Mouse (Mus musculus) MEL (cell line): Measurements from ENCODE around the gene Celsr1. TPM values are rescaled to one million over a fixed set of nuclear protein-coding genes. Genes with fewer than 3 reads are reported as not detected.

Experiments
- DNase-seq: peaks from one replicate; pipeline ENCODE4 v3.0.0; 2011; ENCODE audit warnings: low read depth, low spot score
- H3K27ac ChIP-seq: 2 replicates; pipeline ENCODE4 v1.5.1; 2012; ENCODE audit warnings: low read depth, mild to moderate bottlenecking, control low read depth, low read length, moderate library complexity; ENCODE audit not compliant: control insufficient read depth
- H3K27me3 ChIP-seq, 2 experiments: fragments of 150-350 bp in 1 of 2; sonication (generic) in 1 of 2; 2 replicates each; pipeline ENCODE4 v1.6.1; 2012; ENCODE audit warnings: low read length in 2 of 2, mild to moderate bottlenecking in 2 of 2, improper control_type of control experiment in 1 of 2, moderate library complexity in 1 of 2; ENCODE audit not compliant: insufficient read depth in 2 of 2, control insufficient read depth in 1 of 2
- H3K36me3 ChIP-seq, 2 experiments: 2 replicates each; pipeline ENCODE4 v1.6.1; 2012 to 2014; ENCODE audit warnings: low read length in 2 of 2, improper control_type of control experiment in 1 of 2, inconsistent platforms in 1 of 2, mild to moderate bottlenecking in 1 of 2; ENCODE audit not compliant: insufficient read depth in 2 of 2, control insufficient read depth in 1 of 2
- H3K4me1 ChIP-seq, 2 experiments: fragments of 150-350 bp in 1 of 2; sonication (generic) in 1 of 2; 2 replicates each; pipeline ENCODE4 v1.6.1; 2012; ENCODE audit warnings: low read length in 2 of 2, improper control_type of control experiment in 1 of 2, mild to moderate bottlenecking in 1 of 2; ENCODE audit not compliant: insufficient read depth in 2 of 2, control insufficient read depth in 1 of 2
- H3K4me3 ChIP-seq, 2 experiments: fragments of 150-350 bp in 1 of 2; sonication (generic) in 1 of 2; 2 replicates each; pipeline ENCODE4 v1.5.1; 2012; ENCODE audit warnings: low read depth in 2 of 2, low read length in 2 of 2, mild to moderate bottlenecking in 2 of 2, moderate library complexity in 2 of 2, control low read depth in 1 of 2, improper control_type of control experiment in 1 of 2; ENCODE audit not compliant: control insufficient read depth in 1 of 2, insufficient read depth in 1 of 2
- H3K79me2 ChIP-seq: 2 replicates; pipeline ENCODE4 v1.6.1; 2012; ENCODE audit warnings: mild to moderate bottlenecking, low read length, moderate library complexity; ENCODE audit not compliant: control insufficient read depth, poor library complexity, insufficient read depth
- H3K9ac ChIP-seq: 2 replicates; pipeline ENCODE4 v1.6.1; 2012; ENCODE audit warnings: low read depth, mild to moderate bottlenecking, control low read depth, low read length, moderate library complexity; ENCODE audit not compliant: control insufficient read depth, poor library complexity, severe bottlenecking
- H3K9me3 ChIP-seq: fragments of 150-350 bp; sonication (generic); replicated peaks from 2 replicates; pipeline ENCODE4 v1.6.1; 2012; ENCODE audit warnings: mild to moderate bottlenecking, low read length, improper control_type of control experiment, moderate library complexity; ENCODE audit not compliant: insufficient read depth
- BHLHE40 ChIP-seq: IDR thresholded peaks from 2 replicates; pipeline ENCODE4 v1.6.1; 2012; ENCODE audit warnings: low read depth, mild to moderate bottlenecking, inconsistent platforms, low read length, improper control_type of control experiment, borderline replicate concordance
- CHD1 ChIP-seq: IDR thresholded peaks from 2 replicates; pipeline ENCODE4 v1.6.1; 2012; ENCODE audit warnings: low read depth, mild to moderate bottlenecking, inconsistent platforms, low read length, improper control_type of control experiment
- CHD2 ChIP-seq: IDR thresholded peaks from 2 replicates; pipeline ENCODE4 v1.6.1; 2011; ENCODE audit warnings: low read length, improper control_type of control experiment
- CTCF ChIP-seq, 3 experiments: IDR thresholded peaks in 2 of 3; conservative IDR thresholded peaks in 1 of 3; 2 replicates each; pipeline ENCODE4 v1.5.1; 2011 to 2012; ENCODE audit warnings: low read length in 3 of 3, low read depth in 2 of 3, mild to moderate bottlenecking in 2 of 3, improper control_type of control experiment in 1 of 3, inconsistent platforms in 1 of 3, mixed read lengths in 1 of 3, moderate library complexity in 1 of 3; ENCODE audit not compliant: control insufficient read depth in 1 of 3, insufficient read depth in 1 of 3, poor library complexity in 1 of 3, severe bottlenecking in 1 of 3
- E2F4 ChIP-seq: IDR thresholded peaks from 2 replicates; pipeline ENCODE4 v1.6.1; 2011; ENCODE audit warnings: low read depth, low read length, improper control_type of control experiment, borderline replicate concordance
- EP300 ChIP-seq, 2 experiments: IDR thresholded peaks; 2 replicates each; pipeline ENCODE4 v1.6.1; 2011; ENCODE audit warnings: improper control_type of control experiment in 2 of 2, low read length in 2 of 2, low read depth in 1 of 2, mild to moderate bottlenecking in 1 of 2
- ETS1 ChIP-seq: IDR thresholded peaks from 2 replicates; pipeline ENCODE4 v1.6.1; 2012; ENCODE audit warnings: low read depth, mild to moderate bottlenecking, inconsistent platforms, low read length, improper control_type of control experiment, moderate library complexity
- GABPA ChIP-seq: IDR thresholded peaks from 2 replicates; pipeline ENCODE4 v1.6.1; 2012; ENCODE audit warnings: low read depth, mild to moderate bottlenecking, inconsistent platforms, low read length, improper control_type of control experiment, moderate library complexity
- GATA1 ChIP-seq: IDR thresholded peaks from 2 replicates; pipeline ENCODE4 v1.6.1; 2011; ENCODE audit warnings: low read depth, low read length, improper control_type of control experiment
- JUND ChIP-seq: IDR thresholded peaks from 2 replicates; pipeline ENCODE4 v1.6.1; 2011; ENCODE audit warnings: low read depth, mild to moderate bottlenecking, improper control_type of control experiment, low read length
- MAZ ChIP-seq: IDR thresholded peaks from 2 replicates; pipeline ENCODE4 v1.6.1; 2012; ENCODE audit warnings: low read depth, mild to moderate bottlenecking, inconsistent platforms, low read length, improper control_type of control experiment
- MEF2A ChIP-seq: IDR thresholded peaks from 2 replicates; pipeline ENCODE4 v1.6.1; 2014; ENCODE audit warnings: low read depth, mild to moderate bottlenecking, inconsistent platforms, low read length, improper control_type of control experiment; ENCODE audit not compliant: poor library complexity, insufficient replicate concordance, severe bottlenecking; ENCODE audit errors: extremely low read depth
- MXI1 ChIP-seq: IDR thresholded peaks from 2 replicates; pipeline ENCODE4 v1.6.1; 2011; ENCODE audit warnings: mild to moderate bottlenecking, low read depth, low read length, improper control_type of control experiment
- MYC ChIP-seq: IDR thresholded peaks from 2 replicates; pipeline ENCODE4 v1.6.1; 2011; ENCODE audit warnings: low read depth, mild to moderate bottlenecking, low read length, improper control_type of control experiment, moderate library complexity
- NELFE ChIP-seq: IDR thresholded peaks from 2 replicates; pipeline ENCODE4 v1.6.1; 2011; ENCODE audit warnings: low read depth, low read length, improper control_type of control experiment
- POLR2A ChIP-seq, 2 experiments: IDR thresholded peaks; 2 replicates each; pipeline ENCODE4 v1.6.1; 2011 to 2012; ENCODE audit warnings: low read length in 2 of 2, mild to moderate bottlenecking in 2 of 2, control low read depth in 1 of 2, improper control_type of control experiment in 1 of 2, low read depth in 1 of 2, moderate library complexity in 1 of 2; ENCODE audit not compliant: control insufficient read depth in 1 of 2, insufficient read depth in 1 of 2, poor library complexity in 1 of 2
- POLR2AphosphoS2 ChIP-seq: IDR thresholded peaks from 2 replicates; pipeline ENCODE4 v1.6.1; 2011; ENCODE audit warnings: low read length, improper control_type of control experiment
- RAD21 ChIP-seq: IDR thresholded peaks from 2 replicates; pipeline ENCODE4 v1.6.1; 2011; ENCODE audit warnings: mild to moderate bottlenecking, low read depth, low read length, improper control_type of control experiment
- RCOR1 ChIP-seq: IDR thresholded peaks from 2 replicates; pipeline ENCODE4 v1.6.1; 2012; ENCODE audit warnings: low read depth, mild to moderate bottlenecking, inconsistent platforms, low read length, improper control_type of control experiment
- SIN3A ChIP-seq: IDR thresholded peaks from 2 replicates; pipeline ENCODE4 v1.6.1; 2012; ENCODE audit warnings: low read length, improper control_type of control experiment, inconsistent platforms
- SMC3 ChIP-seq: IDR thresholded peaks from 2 replicates; pipeline ENCODE4 v1.6.1; 2011; ENCODE audit warnings: low read depth, low read length, improper control_type of control experiment
- TAL1 ChIP-seq: IDR thresholded peaks from 2 replicates; pipeline ENCODE4 v1.6.1; 2012; ENCODE audit warnings: mild to moderate bottlenecking, inconsistent platforms, low read length, moderate library complexity, mixed read lengths
- USF1 ChIP-seq: IDR thresholded peaks from 2 replicates; pipeline ENCODE4 v1.6.1; 2014; ENCODE audit warnings: low read depth, mild to moderate bottlenecking, inconsistent platforms, low read length, improper control_type of control experiment, moderate library complexity
- USF2 ChIP-seq, 2 experiments: IDR thresholded peaks; 2 replicates each; pipeline ENCODE4 v1.6.1; 2011 to 2012; ENCODE audit warnings: improper control_type of control experiment in 2 of 2, low read length in 2 of 2, borderline replicate concordance in 1 of 2, inconsistent platforms in 1 of 2, low read depth in 1 of 2, mild to moderate bottlenecking in 1 of 2; ENCODE audit not compliant: insufficient read depth in 1 of 2
- ZC3H11A ChIP-seq: IDR thresholded peaks from 2 replicates; pipeline ENCODE4 v1.6.1; 2012; ENCODE audit warnings: low read depth, mild to moderate bottlenecking, inconsistent platforms, low read length, improper control_type of control experiment
- ZMIZ1 ChIP-seq: IDR thresholded peaks from 2 replicates; pipeline ENCODE4 v1.6.1; 2012; ENCODE audit warnings: low read depth, mild to moderate bottlenecking, inconsistent platforms, low read length, improper control_type of control experiment, moderate library complexity
- polyA plus RNA-seq, 2 experiments: library from polyadenylated mRNA; stranded (reverse) in 1 of 2; unstranded in 1 of 2; fragments of >175 nt in 1 of 2; fragments of >200 nt in 1 of 2; gene quantifications; 2 replicates each; pipeline versions ENCODE4 v1.2.1 to v1.2.4; 2012; ENCODE audit warnings: low replicate concordance in 2 of 2, low read depth in 1 of 2; ENCODE audit not compliant: insufficient read length in 2 of 2, insufficient read depth in 1 of 2, missing spikeins in 1 of 2
- total RNA-seq: library from RNA; depleted of rRNA; stranded (reverse); fragments of 300-350 nt; gene quantifications from 2 replicates; pipeline ENCODE4 v1.2.3, GENCODE M21; 2012

Gene Celsr1
- total and polyA plus RNA-seq, 3 experiments: 0.12 to 0.42 TPM; not detected in 1

DNA sequence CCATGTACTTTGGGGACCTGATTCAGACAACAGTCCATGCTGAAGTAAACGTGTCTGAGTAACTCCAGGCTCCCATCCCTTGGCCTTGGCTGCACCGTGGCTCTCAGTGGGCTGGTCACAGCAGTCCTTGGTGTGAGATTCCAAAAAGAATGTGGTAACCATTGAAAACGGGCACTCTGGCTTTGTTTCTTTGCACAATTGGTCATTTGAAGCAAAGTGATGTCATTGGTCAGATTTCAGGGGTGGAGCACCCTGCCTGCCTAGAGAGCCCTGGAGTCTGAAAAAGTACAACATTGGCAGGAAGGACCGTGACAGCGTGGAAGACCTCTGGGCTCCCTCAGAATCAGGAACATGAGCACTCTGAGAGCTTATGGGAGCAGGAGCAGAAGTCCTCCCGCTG is 134.2 kb downstream of the Celsr1 start:
- DNase-seq: no peak
- Histone ChIP-seq H3K27me3 (no peaks in the 10 kb centered on the region), H3K9ac (no peak overlapping the region), H3K27ac (no peak overlapping the region), H3K4me1 (peaks cover 0 to 19% of the 10 kb centered on the region in 2 experiments; a peak in 3 of 4 replicates), H3K9me3 (no peaks in the 10 kb centered on the region), H3K4me3 (no peak overlapping the region), H3K36me3 (peaks cover 0 to 2% of the 10 kb centered on the region in 2 experiments; a peak in 1 of 4 replicates), H3K79me2 (no peaks in the 10 kb centered on the region)
- TF ChIP-seq POLR2AphosphoS2 (no peak), NELFE (no peak), GATA1 (no peak), MEF2A (no peak), TAL1 (no peak), EP300 (IDR thresholded peaks at IDR 0.05; ENCODE audit: low read depth in 1 of 2, low read length in 2 of 2) (no peak), SMC3 (no peak), E2F4 (no peak), SIN3A (no peak), USF1 (no peak), POLR2A (IDR thresholded peaks at IDR 0.05; ENCODE audit: control insufficient read depth in 1 of 2, insufficient read depth in 1 of 2, low read depth in 1 of 2, low read length in 2 of 2, poor library complexity in 1 of 2) (no peak)

DNA sequence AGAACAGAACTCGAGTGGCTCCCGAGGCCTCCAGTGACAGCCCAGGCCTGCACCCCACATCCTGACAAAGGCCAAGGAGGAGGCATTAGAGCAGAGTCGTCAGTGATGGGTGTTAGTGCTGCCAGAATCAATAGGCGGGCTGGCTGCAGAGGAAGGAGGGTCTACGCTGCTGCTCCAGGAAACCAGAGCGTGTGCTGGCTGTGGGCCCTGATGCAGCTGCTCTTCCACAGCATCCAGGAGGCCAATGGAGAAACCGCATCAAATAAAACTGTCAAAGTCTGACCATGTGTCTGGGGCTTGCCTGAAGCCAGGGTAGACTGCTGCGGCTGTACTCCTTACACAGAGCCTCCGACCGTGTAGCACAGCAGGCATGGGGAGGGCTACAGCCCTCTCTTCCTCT is 136.5 kb downstream of the Celsr1 start:
- H3K9ac ChIP-seq: no peak overlapping the region
- H3K27ac ChIP-seq: no peak overlapping the region
- no peak for DNase-seq
- peaks cover 0 to 6% of the 10 kb centered on the region in 2 experiments; a peak in 2 of 4 replicates for H3K4me1 ChIP-seq
- H3K9me3 ChIP-seq: no peaks in the 10 kb centered on the region
- no peaks in the 10 kb centered on the region for H3K27me3 ChIP-seq
- peaks cover 0 to 1% of the 10 kb centered on the region in 2 experiments; a peak in 2 of 4 replicates for H3K36me3 ChIP-seq
- H3K4me3 ChIP-seq: no peak overlapping the region
- no peaks in the 10 kb centered on the region for H3K79me2 ChIP-seq
- TF ChIP-seq E2F4 (no peak), ZC3H11A (no peak), JUND (no peak), BHLHE40 (no peak)

DNA sequence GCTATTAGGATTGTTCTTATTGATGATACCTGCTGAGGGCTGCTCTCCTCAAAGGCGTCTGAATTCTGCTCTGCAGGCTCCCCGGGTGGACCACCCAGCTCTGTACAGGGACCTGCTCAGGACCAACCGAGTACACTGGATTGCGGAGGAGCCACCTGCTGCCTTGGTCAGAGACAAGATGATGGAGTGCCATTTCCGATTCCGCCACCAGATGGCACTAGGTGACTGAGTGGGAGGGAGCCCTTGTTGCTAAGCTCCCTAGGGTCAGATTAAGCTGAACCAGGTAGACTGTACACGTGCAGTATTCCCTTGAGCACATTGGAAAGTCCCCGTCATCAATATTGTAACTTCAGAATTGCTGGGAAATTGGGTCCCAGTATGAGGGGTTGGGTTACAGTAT is 137.3 kb downstream of the Celsr1 start:
- H3K9ac ChIP-seq: no peak overlapping the region
- peak; percentile 77 for DNase-seq
- no peak overlapping the region for H3K27ac ChIP-seq
- no peaks in the 10 kb centered on the region for H3K9me3 ChIP-seq
- H3K79me2 ChIP-seq: no peaks in the 10 kb centered on the region
- no peak overlapping the region for H3K4me3 ChIP-seq
- H3K4me1 ChIP-seq: no peaks in the 10 kb centered on the region
- no peaks in the 10 kb centered on the region; a peak in 1 of 4 replicates for H3K36me3 ChIP-seq
- H3K27me3 ChIP-seq: no peaks in the 10 kb centered on the region
- peak; percentile 90 for TF ChIP-seq RAD21
- no peak for TF ChIP-seq POLR2A (IDR thresholded peaks at IDR 0.05; ENCODE audit: control insufficient read depth in 1 of 2, insufficient read depth in 1 of 2, low read depth in 1 of 2, low read length in 2 of 2, poor library complexity in 1 of 2)
- no peak for TF ChIP-seq USF2 (IDR thresholded peaks at IDR 0.05; ENCODE audit: borderline replicate concordance in 1 of 2, insufficient read depth in 1 of 2, low read depth in 1 of 2, low read length in 2 of 2)
- no peak for TF ChIP-seq MYC
- no peak for TF ChIP-seq USF1
- no peak for TF ChIP-seq CHD2
- TF ChIP-seq ETS1: no peak
- TF ChIP-seq CTCF (IDR thresholded peaks at IDR 0.05 in 2 of 3, conservative IDR thresholded peaks at IDR 0.05 in 1 of 3; ENCODE audit: control insufficient read depth in 1 of 3, insufficient read depth in 1 of 3, low read depth in 2 of 3, low read length in 3 of 3, poor library complexity in 1 of 3, severe bottlenecking in 1 of 3): peak; percentile 93 to 97 (median 94)
- TF ChIP-seq GABPA: no peak
- no peak for TF ChIP-seq MXI1
- no peak for TF ChIP-seq ZMIZ1
- TF ChIP-seq MAZ: 0 out of 2 replicates have a peak, but pooled peaks have one; percentile 45
- no peak for TF ChIP-seq TAL1
- TF ChIP-seq CHD1: no peak
- TF ChIP-seq NELFE: no peak
- no peak for TF ChIP-seq E2F4
- TF ChIP-seq RCOR1: no peak
